Mouse (Mus musculus) gastrocnemius, adult 2 months (tissue): Measurements from ENCODE around the gene Hpse2. TPM values are rescaled to one million over a fixed set of nuclear protein-coding genes. Genes with fewer than 3 reads are reported as not detected.

Experiments
- DNase-seq: peaks from one replicate; pipeline ENCODE4 v3.0.0; 2022
- H3K27ac ChIP-seq: fragments of 200-600 bp; 2 replicates; pipeline ENCODE4 v1.8.1; 2022; ENCODE audit warnings: mild to moderate bottlenecking
- H3K4me3 ChIP-seq: fragments of 200-600 bp; 2 replicates; pipeline ENCODE4 v1.8.1; 2022; ENCODE audit warnings: mild to moderate bottlenecking, moderate library complexity
- CTCF ChIP-seq: fragments of 200-600 bp; IDR thresholded peaks from 2 replicates; pipeline ENCODE4 v1.8.1; 2022; ENCODE audit warnings: antibody characterized with exemption, mild to moderate bottlenecking, moderate library complexity
- intact Hi-C: fragments of 180-260 bp; cut with DNase I; formaldehyde crosslinking; loops from one replicate; pipeline ENCODE4 v1.15.1; 2025
- total RNA-seq, 2 experiments: library from RNA; stranded (reverse); gene quantifications; 2 replicates each; pipeline ENCODE4 v1.2.3; 2021

The Hpse2 gene
- total RNA-seq, 2 experiments from 2014 or later, result not detected

DNA sequence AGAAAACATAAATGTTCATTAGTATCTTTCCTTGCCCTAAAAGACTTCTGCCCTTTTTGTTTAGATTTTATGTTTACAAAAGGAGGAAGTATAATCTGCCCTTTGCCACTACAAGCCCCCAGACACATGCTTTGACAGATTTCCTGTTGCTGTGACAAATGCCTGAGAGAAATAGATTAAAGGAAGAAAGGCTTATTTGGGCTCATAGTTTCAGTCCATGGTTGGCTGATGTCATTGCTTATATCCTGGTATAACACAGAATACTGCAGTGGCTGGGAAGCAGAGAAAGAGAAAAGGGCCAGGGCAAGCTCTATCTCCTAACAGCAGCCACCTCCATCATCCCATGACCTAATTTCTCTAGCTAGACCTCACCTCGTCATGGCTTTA, 401.8 kb downstream of the Hpse2 start:
- no peak overlapping the region for H3K27ac ChIP-seq
- H3K4me3 ChIP-seq, result no peak overlapping the region
- TF ChIP-seq CTCF, result no peak
- intact Hi-C loops, result no loop called here
- DNase-seq, result no peak

DNA sequence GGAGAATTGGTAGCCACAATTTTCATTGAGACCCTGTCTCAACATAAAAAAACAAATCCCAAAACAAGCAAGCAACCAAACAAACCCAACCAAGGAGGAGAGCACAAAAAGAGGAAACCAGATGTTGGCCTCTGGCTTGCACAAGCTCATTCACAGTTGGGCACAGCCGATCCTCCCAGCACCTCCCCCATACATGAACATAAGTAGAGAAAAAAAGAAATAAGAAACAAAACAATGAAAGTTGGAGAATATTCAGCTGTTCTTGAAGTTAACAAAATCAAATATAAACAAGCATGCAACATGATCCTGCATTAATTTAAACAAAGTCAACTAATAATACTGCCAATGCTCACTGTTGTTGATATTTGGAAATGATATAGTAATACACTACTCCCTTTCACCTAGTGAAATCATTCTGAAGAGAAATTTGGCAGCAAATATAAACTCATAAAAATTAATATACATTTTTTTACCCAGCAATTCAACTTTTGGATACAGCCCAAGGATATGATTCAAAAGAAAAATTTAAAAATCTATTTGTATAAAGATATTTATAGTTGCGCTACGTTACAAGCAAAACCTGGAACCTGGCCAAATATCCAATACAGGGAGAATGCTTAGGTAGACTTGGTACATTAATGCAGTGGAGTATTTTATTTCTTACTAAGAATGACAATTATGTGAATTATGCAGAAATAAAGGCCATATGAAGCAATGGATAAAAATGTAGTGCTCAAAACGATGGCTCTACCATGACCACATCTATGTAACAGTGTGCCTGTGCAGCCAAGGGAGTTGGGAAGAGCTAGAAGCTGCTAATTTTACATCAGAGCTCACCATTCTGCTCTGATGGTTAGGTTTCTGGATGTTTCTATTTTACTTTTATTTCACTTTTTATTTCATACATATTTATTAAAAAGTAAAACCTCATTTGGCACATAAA, 402.5 kb downstream of the Hpse2 start:
- DNase-seq, result no peak
- intact Hi-C loops, result no loop called here
- TF ChIP-seq CTCF, result no peak
- Histone ChIP-seq H3K27ac (no peak overlapping the region), H3K4me3 (no peak overlapping the region)

DNA sequence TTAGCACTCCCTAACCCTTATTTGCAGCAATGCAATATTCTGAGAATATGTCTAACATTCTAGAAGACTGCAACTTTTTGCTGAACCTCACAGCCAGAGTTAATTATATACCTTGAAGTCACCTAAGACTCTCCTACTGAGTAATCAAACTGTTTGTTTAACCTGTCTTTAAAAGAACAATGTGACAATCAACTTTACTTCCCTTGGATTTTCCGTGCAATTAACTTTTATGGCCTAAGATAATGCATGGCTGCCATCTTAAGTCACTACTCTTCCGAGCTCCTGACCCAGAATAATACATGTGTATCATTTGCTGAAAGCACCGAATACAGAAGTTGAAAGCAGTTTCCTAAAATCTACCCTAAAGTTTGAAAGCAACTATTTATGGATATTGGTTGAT, 407.6 kb downstream of the Hpse2 start:
- intact Hi-C loops, result no loop called here
- TF ChIP-seq CTCF, result no peak
- no peak for DNase-seq

DNA sequence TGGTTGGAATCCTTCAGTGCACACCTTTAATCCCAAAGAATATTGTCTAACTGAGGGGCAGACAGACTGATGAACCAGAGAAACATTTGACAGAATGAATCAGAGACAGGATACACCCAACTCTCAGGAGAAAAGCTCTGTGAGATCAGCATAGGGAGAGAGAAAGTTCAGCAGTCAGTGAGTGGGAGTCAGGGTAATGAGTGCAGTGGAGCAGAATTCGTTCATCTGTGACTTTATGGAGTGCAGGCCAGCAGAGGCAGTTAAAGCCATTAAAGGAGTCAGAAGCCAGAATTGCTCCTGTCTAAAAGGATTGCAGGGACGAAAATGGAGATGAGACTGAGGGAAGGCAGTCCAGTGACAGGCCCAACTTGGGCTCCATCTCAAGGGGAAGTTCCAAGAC, 410.2 kb downstream of the Hpse2 start:
- Histone ChIP-seq H3K27ac (no peak overlapping the region), H3K4me3 (no peak overlapping the region)
- DNase-seq, result no peak
- intact Hi-C loops, result no loop called here
- no peak for TF ChIP-seq CTCF

More for the DNA sequence above, 407.6 kb downstream of the Hpse2 start:
- Histone ChIP-seq H3K27ac (no peak overlapping the region), H3K4me3 (no peak overlapping the region)

DNA sequence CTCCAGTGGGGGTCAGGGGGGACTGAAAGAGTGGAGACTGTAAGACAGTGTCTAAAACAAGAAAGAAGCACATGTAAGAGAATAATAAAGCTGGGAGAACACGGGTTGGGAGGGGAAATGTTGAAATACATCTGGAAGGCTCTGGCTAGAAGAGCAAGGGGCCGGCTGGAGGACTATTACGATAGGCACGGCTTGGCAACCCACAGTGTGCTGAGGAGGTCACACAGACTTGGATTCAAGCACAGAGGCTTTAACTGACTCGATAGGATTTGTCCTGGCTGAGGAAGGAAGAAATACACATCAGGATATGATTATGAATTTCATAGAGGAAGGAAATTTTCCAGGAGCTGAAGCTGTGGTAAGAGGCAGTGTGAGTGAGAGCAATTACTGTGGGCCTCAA, 414.4 kb downstream of the Hpse2 start:
- no peak overlapping the region for H3K4me3 ChIP-seq
- DNase-seq, result no peak
- intact Hi-C loops, result no loop called here
- TF ChIP-seq CTCF, result no peak
- no peak overlapping the region for H3K27ac ChIP-seq

DNA sequence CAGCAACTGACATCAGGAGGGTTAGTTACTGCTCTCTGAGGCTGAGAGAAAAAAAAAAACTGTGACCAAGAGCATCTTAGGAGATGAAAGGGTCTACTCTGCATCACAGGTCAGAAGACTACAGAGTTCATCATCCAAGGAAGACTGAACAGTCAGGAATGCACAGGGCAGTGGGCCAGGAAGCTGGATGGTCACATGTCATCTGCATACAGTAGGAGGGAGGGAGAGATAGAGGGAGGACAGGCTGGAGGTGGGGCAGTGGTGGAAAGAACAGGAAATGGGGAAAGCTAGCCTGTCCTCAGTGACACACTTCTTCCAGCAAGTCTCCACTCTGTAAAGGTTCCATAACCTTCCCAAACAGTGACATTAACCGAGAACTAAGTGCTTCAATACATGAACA, 423.0 kb downstream of the Hpse2 start:
- Histone ChIP-seq H3K4me3 (no peak overlapping the region), H3K27ac (no peak overlapping the region)
- TF ChIP-seq CTCF, result no peak
- no peak for DNase-seq
- intact Hi-C loops, result no loop called here

DNA sequence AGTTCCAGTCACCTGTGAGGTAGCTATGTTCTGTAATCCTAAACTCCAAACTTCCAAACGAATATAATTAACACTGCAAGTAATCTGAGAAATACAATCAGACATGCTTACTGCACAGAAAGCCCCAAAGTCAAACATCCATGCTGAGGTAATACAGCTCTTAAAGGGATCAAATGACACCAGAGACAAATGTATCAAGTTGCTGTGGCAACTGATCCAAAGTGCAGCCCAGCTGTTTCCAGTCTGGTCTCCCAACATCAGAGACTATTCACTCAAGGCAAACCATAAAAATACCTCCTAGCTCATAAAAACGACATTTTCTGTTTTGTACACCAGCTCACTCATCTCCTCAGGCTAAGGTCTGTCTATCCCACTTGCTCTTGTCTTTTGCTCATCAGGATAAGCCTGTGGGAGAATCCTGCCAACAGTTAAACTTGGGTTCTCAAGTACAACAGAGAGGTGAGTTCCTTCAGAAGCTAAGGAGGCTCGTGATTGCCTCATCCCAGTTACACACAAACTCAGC, 440.0 kb downstream of the Hpse2 start:
- Histone ChIP-seq H3K4me3 (no peak overlapping the region), H3K27ac (no peak overlapping the region)
- no peak for DNase-seq
- intact Hi-C loops, result no loop called here
- TF ChIP-seq CTCF, result no peak

DNA sequence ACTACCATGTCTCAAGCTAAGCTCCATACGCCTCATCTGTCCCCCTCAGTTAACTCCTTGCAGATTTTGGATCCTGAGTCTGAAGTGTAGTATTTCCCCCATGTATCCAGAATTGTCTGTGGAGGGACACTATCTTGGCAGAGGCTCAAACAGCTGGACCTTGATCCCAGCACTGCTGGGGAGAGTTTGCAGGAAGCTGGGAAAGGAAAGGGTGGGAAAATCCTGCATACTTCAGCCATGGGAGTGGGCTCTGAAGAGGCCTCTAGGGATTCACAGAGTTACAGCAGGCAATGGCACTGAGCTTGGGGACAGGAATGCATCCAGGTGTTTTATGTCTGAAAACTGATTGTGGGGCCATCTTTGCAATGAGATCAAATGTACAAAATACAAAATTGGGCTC, 450.6 kb downstream of the Hpse2 start:
- Histone ChIP-seq H3K4me3 (no peak overlapping the region), H3K27ac (no peak overlapping the region)
- intact Hi-C loops, result no loop called here
- TF ChIP-seq CTCF, result no peak
- no peak for DNase-seq

DNA sequence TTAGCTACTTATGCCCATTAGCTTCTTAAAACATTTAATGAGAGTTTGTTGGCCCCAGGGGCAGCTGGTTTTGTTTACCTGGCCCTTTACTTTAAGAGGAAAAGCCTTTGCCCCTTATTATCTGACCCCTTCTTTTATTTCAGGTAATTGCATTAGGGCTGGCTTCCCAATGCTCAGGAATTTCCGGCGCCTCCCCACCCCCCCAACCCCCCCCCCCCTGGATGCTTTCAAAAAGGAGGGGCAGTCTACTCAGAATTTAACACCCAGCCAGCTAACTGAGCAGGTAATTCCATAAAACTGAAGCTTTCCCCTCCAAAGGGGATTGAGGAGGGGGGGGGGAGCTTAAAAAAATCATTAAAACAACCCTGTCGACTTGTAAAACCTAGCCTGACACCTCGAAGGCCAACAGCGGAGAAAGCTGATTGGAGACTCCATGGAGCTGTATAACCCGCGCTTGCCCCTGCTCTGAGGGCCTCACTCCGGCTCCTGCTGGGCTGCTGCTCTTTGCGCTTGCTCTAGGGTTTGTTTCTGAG, 451.4 kb downstream of the Hpse2 start:
- TF ChIP-seq CTCF, result no peak
- intact Hi-C loops, result no loop called here

DNA sequence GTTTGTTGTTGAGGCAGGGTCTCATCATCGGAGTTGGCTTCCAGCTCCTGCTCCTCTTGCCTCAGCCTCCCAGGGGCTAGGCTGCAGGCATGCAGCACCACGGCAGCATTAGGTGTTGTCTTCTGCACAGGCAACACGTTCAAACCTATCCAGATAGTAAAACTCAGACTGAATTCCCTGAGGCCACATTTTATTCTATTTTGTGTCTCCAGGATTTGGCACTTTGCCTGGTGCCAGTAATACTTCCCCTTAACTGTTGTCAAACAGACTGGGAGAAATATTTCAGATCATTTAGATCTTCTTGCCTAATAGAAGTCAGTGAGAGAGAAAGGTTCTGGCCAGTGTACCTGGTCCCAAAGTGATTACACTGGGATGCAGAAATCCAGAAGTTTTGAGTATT, 458.5 kb downstream of the Hpse2 start:
- TF ChIP-seq CTCF, result no peak

More for the DNA sequence above, 451.4 kb downstream of the Hpse2 start:
- no peak for DNase-seq
- Histone ChIP-seq H3K27ac (no peak overlapping the region), H3K4me3 (no peak overlapping the region)

DNA sequence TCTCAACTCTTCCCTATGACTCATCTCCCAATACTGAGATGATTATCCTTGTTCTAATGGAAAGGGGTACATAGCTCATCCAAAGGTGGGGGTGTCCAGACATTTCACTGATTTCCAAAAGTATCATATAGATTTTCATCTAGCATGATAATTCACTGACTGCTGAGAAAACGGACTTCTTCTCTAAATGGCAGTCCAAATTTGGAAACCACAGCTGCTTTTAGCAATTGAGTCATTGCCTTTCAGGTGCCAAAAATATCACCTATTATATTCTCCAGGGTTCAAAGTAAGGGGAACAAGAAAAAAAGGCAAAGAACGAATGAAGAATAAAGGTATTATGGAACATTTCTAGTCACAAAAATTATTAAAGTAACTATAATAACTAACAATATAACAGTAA, 459.9 kb downstream of the Hpse2 start:
- TF ChIP-seq CTCF, result no peak
- no peak overlapping the region for H3K27ac ChIP-seq
- H3K4me3 ChIP-seq, result no peak overlapping the region
- intact Hi-C loops, result no loop called here
- DNase-seq, result no peak

More for the DNA sequence above, 458.5 kb downstream of the Hpse2 start:
- no peak for DNase-seq
- Histone ChIP-seq H3K4me3 (no peak overlapping the region), H3K27ac (no peak overlapping the region)
- intact Hi-C loops, result no loop called here

DNA sequence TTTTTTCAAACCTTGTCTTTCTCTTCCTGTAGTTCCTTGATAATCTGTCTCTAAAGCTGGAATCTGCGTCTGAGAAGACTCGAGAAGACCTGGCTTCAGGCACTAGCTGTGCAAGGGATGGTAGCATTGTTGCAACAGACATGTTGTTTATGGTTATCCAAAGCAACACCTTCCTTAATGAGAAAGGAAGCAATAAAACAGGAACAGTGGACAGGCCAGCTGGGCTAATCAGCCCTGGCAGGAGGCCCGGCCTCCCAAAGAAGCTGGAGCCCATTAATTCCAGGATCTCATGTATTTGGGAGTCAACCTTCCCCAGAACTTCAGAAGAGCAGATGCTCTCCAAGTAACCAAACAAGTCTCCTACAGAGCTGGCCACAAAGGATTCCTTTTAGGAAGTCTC, 465.5 kb downstream of the Hpse2 start:
- H3K27ac ChIP-seq, result no peak overlapping the region
- intact Hi-C loops, result no loop called here
- no peak for TF ChIP-seq CTCF
- H3K4me3 ChIP-seq, result no peak overlapping the region
- peak; percentile 36 for DNase-seq

DNA sequence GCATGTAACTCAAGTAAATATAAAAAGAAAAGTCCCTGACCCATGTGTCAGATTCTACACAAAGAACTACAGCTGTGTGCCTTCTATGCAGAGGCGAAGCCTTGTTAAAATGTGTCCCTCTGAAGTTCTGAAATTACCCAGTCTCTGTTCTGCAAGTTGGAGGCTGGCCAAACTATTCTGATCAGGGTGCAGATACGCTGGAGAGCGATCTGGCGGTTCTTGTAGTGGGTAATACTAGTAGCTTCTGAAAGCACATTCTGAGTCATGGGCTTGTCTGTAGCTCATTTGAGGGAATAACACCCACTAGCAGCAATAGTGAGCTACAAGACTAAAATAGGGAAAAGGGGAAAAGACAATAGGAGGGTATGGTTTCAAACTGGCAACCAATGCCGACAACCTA, 474.5 kb downstream of the Hpse2 start:
- no peak overlapping the region for H3K4me3 ChIP-seq
- intact Hi-C loops, result no loop called here
- TF ChIP-seq CTCF, result no peak
- DNase-seq, result no peak
- H3K27ac ChIP-seq, result no peak overlapping the region

DNA sequence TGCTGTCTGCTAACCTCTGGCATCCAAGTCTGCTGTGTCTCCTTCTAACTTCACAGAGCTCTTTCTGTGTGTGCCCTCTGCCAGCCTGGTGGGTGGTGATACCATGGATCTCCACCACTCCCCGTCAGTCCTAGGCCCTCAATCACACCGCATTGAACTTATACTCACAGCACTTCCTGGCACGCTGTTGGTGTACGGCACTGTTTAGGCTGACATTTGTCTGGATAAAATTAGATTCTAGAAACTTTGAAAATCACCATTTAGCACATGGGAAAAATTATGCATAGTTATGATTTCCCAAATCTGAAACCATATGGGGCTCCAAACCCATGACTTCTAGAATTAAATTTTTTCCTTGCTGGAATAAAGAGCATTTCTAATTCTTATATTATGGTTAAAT, 478.4 kb downstream of the Hpse2 start:
- Histone ChIP-seq H3K4me3 (no peak overlapping the region), H3K27ac (no peak overlapping the region)
- TF ChIP-seq CTCF, result no peak
- intact Hi-C loops, result no loop called here
- DNase-seq, result no peak
